Mouse (Mus musculus) E14TG2a.4 (cell line): ENCODE data around the gene Dlgap3.

Experiments
- CTCF ChIP-seq: conservative IDR thresholded peaks from 2 replicates; pipeline ENCODE4 v1.5.1; 2014; ENCODE audit warnings: low read length
- NANOG ChIP-seq: IDR thresholded peaks from 2 replicates; pipeline ENCODE4 v1.6.1; 2014; ENCODE audit warnings: borderline replicate concordance, low read length, mixed read lengths
- POU5F1 ChIP-seq: IDR thresholded peaks from 2 replicates; pipeline ENCODE4 v1.6.1; 2014; ENCODE audit warnings: low read length, borderline replicate concordance

GRCm38 (mm10) chr4:127211318-127211717 lies 42.3 kb downstream of the Dlgap3 start:
- TF ChIP-seq POU5F1 (no peak), CTCF (no peak), NANOG (no peak)
